Mouse (Mus musculus): Measurements from ENCODE around the gene Itpripl1. TPM values are rescaled to one million over a fixed set of nuclear protein-coding genes. Genes with fewer than 3 reads are reported as not detected.
A peak's percentile ranks its signal among the peaks of the same experiment; 100 is the strongest.
"Not testable (repeated sequence)": the region's sequence is repeated elsewhere in the genome, so short reads cannot be mapped to it uniquely, and the experiment has no call there.

The Itpripl1 gene
- polyA plus RNA-seq, 1 experiment from 2014 or later: 26.8 TPM

DNA sequence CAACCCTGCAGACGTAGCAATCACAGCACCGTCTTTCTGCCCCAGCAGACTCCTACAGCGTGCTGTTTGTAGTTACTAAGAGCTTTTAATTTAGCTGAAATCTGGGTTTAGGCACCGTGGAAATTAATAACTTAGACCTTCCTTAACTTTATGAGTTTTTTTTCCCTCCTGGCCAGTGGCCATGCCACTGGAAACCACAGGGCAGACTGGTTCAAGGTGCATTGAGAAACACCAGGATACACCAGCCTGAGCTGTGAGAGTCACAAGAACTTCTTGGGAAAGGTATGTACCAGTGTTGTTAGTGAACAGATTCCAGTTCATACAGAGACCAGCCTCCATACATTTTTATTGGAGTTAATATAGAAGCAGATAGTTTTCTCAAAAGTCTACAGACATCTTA is 4.8 kb downstream of the Itpripl1 start:
- H3K36me3 ChIP-seq: peaks cover 23% of the 10 kb centered on the region
- peaks cover 43% of the 10 kb centered on the region for H3K4me1 ChIP-seq
- no peak for ATAC-seq (ENCODE audit: insufficient number of reproducible peaks, low FRiP score, low TSS enrichment, low read depth)
- H3K27me3 ChIP-seq: no peaks in the 10 kb centered on the region
- no peak overlapping the region for H3K9ac ChIP-seq
- H3K4me2 ChIP-seq: 0 out of 2 replicates have a peak overlapping the region, but pooled peaks have one; percentile 10
- WGBS: 46% methylated on average over 4 of the region's 4 CpGs
- H3K27ac ChIP-seq: peak overlapping the region; percentile 54
- H3K4me3 ChIP-seq: no peak overlapping the region
- no peaks in the 10 kb centered on the region for H3K9me3 ChIP-seq

DNA sequence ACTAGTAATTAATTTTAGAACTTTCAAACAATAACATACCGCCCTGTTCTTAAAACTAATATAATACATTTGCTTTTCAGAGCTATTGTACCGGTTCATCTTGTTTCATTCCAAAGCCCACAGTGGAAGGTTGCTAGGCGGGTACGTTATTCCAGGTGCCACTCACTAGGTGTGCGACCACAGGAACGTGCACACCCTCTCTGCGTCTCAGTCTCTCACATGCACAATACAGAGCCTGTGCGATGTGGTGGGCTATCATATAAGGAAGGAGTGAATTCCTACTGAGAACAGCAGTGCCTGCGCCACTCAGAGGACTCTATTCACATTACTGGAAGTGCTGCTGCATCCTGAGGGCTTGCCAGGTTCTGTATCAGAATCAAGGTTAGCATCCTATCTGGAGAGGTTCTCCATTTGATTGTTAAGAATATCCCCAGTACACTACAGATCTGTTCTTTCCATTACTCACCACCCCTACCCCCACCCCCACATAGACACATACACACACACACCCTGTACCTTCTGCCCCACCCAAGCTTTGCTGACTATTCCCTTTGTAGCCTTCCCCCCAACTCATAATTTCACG is 5.3 kb downstream of the Itpripl1 start:
- no peak for ATAC-seq (ENCODE audit: insufficient number of reproducible peaks, low FRiP score, low TSS enrichment, low read depth)
- peak overlapping the region; percentile 54 for H3K27ac ChIP-seq
- H3K9ac ChIP-seq: no peak overlapping the region
- H3K9me3 ChIP-seq: no peaks in the 10 kb centered on the region
- 0 out of 2 replicates have a peak overlapping the region, but pooled peaks have one; percentile 10 for H3K4me2 ChIP-seq
- H3K4me1 ChIP-seq: peaks cover 43% of the 10 kb centered on the region
- no peak overlapping the region for H3K4me3 ChIP-seq
- H3K27me3 ChIP-seq: no peaks in the 10 kb centered on the region
- peaks cover 23% of the 10 kb centered on the region for H3K36me3 ChIP-seq
- 60% methylated on average over 10 of the region's 10 CpGs for WGBS

DNA sequence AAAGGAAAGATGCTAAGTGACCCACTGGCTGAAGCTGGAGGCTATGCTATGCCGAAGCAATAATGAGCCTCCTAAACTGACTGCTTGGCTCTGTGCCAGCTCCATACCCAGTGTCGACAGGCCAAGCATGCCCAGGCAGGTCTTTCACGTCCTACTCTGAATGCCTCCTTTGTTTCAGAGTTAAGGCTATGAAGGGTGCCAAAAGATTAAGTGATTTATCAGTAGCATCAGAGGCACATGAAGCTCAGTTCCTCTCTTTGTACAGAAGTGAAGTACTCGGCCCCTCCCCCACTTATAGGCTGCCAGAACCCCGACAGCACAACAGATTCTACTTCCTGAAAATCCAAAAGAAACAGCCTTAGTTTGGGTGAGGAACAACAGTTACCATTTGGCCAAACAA is 6.3 kb downstream of the Itpripl1 start:
- Histone ChIP-seq H3K4me1 (peaks cover 43% of the 10 kb centered on the region), H3K27me3 (no peaks in the 10 kb centered on the region), H3K9me3 (no peaks in the 10 kb centered on the region), H3K9ac (no peak overlapping the region), H3K4me3 (no peak overlapping the region), H3K4me2 (no peak overlapping the region), H3K36me3 (peaks cover 23% of the 10 kb centered on the region), H3K27ac (peak overlapping the region; percentile 50)
- ATAC-seq (ENCODE audit: insufficient number of reproducible peaks, low FRiP score, low TSS enrichment, low read depth): peak; percentile 16; the same call in 1 of the 2 replicates
- WGBS: 10% methylated on average over 5 of the region's 5 CpGs

DNA sequence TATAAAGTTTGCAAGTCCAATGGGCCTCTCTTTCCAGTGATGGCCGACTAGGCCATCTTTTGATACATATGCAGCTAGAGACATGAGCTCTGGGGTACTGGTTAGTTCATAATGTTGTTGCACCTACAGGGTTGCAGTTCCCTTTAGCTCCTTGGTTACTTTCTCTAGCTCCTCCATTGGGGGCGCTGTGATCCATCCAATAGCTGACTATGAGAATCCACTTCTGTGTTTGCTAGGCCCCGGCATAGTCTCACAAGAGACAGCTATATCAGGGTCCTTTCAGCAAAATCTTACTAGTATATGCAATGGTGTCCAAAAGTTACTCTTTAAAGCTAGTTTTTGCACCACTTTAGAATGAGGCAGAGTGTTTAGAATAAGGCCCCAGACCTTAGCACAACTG is 8.0 kb downstream of the Itpripl1 start:
- not testable (repeated sequence) for H3K4me2 ChIP-seq; ATAC-seq (ENCODE audit: insufficient number of reproducible peaks, low FRiP score, low TSS enrichment, low read depth); H3K4me3 ChIP-seq; H3K27ac ChIP-seq; H3K9ac ChIP-seq; H3K36me3 ChIP-seq; H3K27me3 ChIP-seq; H3K9me3 ChIP-seq
- 50% methylated on average over 3 of the region's 3 CpGs for WGBS
- peaks cover 43% of the 10 kb centered on the region for H3K4me1 ChIP-seq

DNA sequence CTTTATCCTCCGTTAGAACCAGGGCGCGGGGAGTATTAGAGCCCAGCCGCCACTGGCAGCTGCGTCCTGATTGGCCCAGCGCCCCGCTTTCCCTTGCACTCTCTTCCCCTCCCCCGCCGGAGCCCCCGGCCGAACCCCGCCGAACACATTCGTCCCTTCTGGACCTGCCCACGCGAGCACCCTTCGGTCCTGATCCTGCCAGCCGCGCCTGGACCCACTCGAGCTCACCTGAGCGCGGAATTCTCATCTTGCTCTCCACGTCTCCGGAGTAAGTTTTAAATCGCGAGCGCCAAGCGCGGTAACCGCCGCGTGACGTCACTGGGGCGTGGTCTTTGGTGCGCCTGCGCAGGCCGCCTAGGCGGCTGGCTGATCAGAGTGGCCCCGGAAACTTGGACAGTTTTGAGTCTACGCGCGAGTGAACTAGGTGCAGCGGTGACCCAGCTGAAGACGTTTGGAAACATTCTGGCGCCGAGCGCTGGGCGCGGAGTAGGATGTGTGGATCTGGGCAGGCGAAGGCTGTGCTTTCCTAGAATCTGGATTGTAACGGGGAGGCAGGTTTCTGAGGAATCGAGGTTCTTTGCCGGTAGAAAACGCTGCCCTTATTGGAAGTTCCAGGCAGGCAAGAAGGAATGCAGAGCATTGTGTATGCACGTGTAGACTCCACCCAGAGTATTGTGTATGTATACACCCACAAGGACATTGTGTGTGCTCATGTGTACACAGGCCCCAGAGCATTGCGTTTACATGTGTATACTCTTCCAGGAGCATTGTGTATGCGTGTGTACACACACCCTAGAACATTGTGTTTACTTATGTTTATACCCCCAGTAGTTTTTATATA is 9.4 kb downstream of the Itpripl1 start, which contains the start of gene Ncaph:
Gene Ncaph, minus strand, starts transcription at position 334 of the 841 bp plus-strand sequence.
- Histone ChIP-seq H3K9ac (peak within 1 kb of the TSS; percentile 46), H3K27me3 (no peaks in the 10 kb centered on the region), H3K27ac (peak within 1 kb of the TSS; percentile 92), H3K4me2 (peak within 1 kb of the TSS; percentile 64), H3K4me3 (peak within 1 kb of the TSS; percentile 57), H3K36me3 (no peaks in the 10 kb centered on the region), H3K4me1 (peaks cover 42% of the 10 kb centered on the region), H3K9me3 (no peaks in the 10 kb centered on the region)
- ATAC-seq (ENCODE audit: insufficient number of reproducible peaks, low FRiP score, low TSS enrichment, low read depth): peak; percentile 83
- WGBS: 1% methylated on average over 57 of the region's 57 CpGs

DNA sequence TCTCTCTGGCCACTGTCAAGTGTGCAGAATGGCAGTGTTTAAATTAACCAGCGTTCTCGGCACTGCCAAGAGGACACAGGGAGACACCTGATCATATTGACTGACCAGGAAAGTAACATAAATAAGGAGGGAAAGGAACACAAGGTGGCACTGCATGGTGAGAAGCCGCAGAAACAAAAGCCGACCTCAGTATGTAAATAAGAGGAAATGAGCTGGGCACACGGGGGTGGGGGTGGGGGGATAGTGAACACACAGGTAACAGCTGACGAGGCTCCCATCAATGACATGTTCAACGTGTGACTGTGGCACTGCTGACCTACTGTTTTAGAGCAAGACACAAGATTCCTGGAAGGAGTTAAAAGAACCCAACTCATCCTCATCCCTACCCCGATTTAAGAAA is 11.9 kb downstream of the Itpripl1 start:
- Histone ChIP-seq H3K9ac (no peak overlapping the region), H3K4me2 (no peak overlapping the region), H3K9me3 (no peaks in the 10 kb centered on the region), H3K27me3 (no peaks in the 10 kb centered on the region), H3K4me1 (peaks cover 23% of the 10 kb centered on the region), H3K4me3 (no peak overlapping the region), H3K27ac (no peak overlapping the region), H3K36me3 (peaks cover 6% of the 10 kb centered on the region)
- WGBS: 73% methylated on average over 8 of the region's 8 CpGs
- no peak for ATAC-seq (ENCODE audit: insufficient number of reproducible peaks, low FRiP score, low TSS enrichment, low read depth)

DNA sequence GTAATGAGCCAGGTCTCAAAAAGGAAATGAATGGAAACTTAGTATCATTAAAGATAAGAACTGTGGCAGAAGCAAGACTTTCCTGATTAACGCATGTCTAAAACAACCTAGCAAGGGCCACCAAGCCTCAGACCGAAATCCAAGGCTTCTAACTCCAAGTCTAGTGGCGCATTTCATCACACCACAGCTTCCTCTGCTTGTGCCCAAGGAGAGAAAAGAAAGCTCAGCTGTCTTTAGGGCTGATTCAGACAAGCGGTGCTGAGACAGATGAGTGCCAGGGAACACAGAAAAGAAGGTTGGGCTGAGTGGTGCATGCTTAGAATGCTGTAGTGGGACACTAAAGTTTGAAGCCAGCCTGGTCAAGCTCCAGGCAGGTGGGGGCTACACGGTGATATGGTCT is 14.3 kb downstream of the Itpripl1 start:
- no peak overlapping the region for H3K27ac ChIP-seq
- WGBS: 92% methylated on average over 5 of the region's 5 CpGs
- no peak for ATAC-seq (ENCODE audit: insufficient number of reproducible peaks, low FRiP score, low TSS enrichment, low read depth)
- H3K9me3 ChIP-seq: no peaks in the 10 kb centered on the region
- H3K4me2 ChIP-seq: no peak overlapping the region
- H3K36me3 ChIP-seq: peaks cover 31% of the 10 kb centered on the region
- H3K27me3 ChIP-seq: no peaks in the 10 kb centered on the region
- no peak overlapping the region for H3K4me3 ChIP-seq
- peaks cover 16% of the 10 kb centered on the region for H3K4me1 ChIP-seq
- no peak overlapping the region for H3K9ac ChIP-seq

DNA sequence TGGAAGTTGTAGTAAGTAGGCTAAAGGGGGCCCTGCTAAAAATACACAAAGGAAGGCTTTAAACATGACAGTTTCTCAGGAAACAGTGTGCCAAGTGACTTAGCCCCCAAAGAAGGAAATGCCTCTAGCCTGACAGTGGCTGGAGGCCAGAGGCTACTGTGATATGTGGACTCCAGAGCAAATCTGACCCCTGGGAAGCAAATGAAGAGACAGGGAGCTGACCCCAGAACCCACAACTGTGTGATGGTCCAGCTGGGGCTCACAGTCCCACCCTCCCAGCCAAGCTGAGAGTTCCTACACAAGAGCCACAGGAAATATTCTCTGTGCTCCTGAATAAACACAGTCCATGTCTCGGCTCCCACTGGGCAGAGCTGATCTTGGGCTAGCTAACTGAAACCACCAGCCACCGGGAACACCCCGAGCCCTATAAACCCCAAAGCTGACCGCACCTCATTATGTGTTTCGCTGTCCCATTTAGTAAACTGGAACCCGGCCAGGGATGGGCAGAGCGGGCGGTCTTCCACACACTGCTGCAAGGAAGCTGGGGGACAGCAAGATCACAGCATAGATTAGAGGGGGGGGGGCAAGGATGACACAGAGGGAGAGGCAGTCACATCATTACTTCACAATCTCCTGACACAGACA is 21.5 kb downstream of the Itpripl1 start:
- no peak for ATAC-seq (ENCODE audit: insufficient number of reproducible peaks, low FRiP score, low TSS enrichment, low read depth)
- Histone ChIP-seq H3K9me3 (no peaks in the 10 kb centered on the region), H3K4me2 (no peak overlapping the region), H3K36me3 (peaks cover 90% of the 10 kb centered on the region), H3K4me1 (no peaks in the 10 kb centered on the region), H3K27ac (no peak overlapping the region), H3K9ac (no peak overlapping the region), H3K4me3 (no peak overlapping the region), H3K27me3 (no peaks in the 10 kb centered on the region)
- 82% methylated on average over 8 of the region's 8 CpGs for WGBS

DNA sequence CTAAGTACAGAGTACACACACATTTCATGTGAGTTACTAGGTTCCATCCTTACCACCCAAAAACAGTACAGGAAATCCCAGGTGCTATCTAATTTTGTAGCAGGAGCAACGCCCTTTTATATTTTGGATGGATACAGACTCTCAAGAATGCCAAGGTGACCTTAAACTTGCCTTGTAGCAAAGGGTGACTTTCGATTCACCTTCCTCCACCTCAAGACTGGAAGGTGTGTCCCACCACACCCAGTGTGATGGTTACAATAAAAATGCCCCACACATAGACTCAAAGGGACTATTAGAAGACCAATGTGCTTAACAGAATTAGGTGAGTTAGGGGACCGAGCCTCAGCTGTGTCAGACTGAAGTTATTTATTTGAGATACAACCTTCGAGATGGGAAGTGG is 34.3 kb downstream of the Itpripl1 start:
- WGBS: 93% methylated on average over 4 of the region's 4 CpGs
- no peak overlapping the region for H3K9ac ChIP-seq

DNA sequence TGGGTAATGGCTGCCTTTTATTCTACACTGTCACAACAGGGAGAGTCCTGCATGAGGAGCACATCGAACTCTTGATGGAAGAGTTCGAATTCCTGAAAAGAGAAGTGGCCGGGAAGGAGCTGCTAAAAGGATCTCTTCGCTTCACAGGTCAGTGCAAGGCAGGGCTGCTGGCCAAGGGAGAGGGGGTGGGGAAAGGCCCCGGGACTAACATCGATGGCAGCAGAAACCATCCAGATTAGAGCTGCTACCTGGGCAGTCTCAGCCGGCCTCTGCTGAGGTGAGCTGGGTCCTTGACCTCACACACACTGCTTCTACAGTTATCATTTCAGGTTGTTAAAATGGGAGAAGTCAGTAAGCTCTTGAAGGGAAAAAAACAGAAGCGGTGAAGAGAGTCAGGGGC is 51.2 kb downstream of the Itpripl1 start:
- Histone ChIP-seq H3K27me3 (no peaks in the 10 kb centered on the region), H3K4me1 (no peaks in the 10 kb centered on the region), H3K9ac (no peak overlapping the region), H3K4me3 (no peak overlapping the region), H3K36me3 (peaks cover 9% of the 10 kb centered on the region), H3K27ac (no peak overlapping the region), H3K9me3 (no peaks in the 10 kb centered on the region), H3K4me2 (no peak overlapping the region)
- ATAC-seq (ENCODE audit: insufficient number of reproducible peaks, low FRiP score, low TSS enrichment, low read depth): no peak
- WGBS: 64% methylated on average over 8 of the region's 8 CpGs

More for the DNA sequence above, 34.3 kb downstream of the Itpripl1 start:
- Histone ChIP-seq H3K9me3 (no peaks in the 10 kb centered on the region), H3K27me3 (no peaks in the 10 kb centered on the region), H3K4me3 (no peak overlapping the region), H3K36me3 (peaks cover 89% of the 10 kb centered on the region), H3K27ac (no peak overlapping the region), H3K4me2 (no peak overlapping the region), H3K4me1 (no peaks in the 10 kb centered on the region)
- no peak for ATAC-seq (ENCODE audit: insufficient number of reproducible peaks, low FRiP score, low TSS enrichment, low read depth)

DNA sequence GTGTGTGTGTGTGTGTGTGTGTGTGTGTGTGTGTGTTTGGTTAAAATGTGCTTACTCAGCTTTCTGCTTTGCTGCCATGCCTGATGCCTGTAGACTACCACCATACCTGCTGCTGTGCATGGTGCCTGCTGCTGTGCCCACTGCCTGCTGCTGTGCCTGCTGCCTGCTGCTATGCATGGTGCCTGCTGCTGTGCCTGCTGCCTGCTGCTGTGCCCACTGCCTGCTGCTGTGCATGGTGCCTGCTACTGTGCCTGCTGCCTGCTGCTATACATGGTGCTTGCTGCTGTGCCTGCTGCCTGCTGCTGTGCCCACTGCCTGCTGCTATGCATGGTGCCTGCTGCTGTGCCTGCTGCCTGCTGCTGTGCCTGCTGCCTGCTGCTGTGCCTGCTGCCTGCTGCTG is 53.1 kb downstream of the Itpripl1 start:
- not testable (repeated sequence) for H3K4me2 ChIP-seq; H3K27me3 ChIP-seq; H3K27ac ChIP-seq; H3K4me1 ChIP-seq; ATAC-seq (ENCODE audit: insufficient number of reproducible peaks, low FRiP score, low TSS enrichment, low read depth); H3K4me3 ChIP-seq; H3K9me3 ChIP-seq; H3K9ac ChIP-seq
- peaks cover 13% of the 10 kb centered on the region for H3K36me3 ChIP-seq

All from limb, embryonic 15.5 days (tissue).